Mouse (Mus musculus): ENCODE data around the gene Nepro. TPM values are rescaled to one million over a fixed set of nuclear protein-coding genes. Genes with fewer than 3 reads are reported as not detected.

The Nepro gene
- total RNA-seq, 2 experiments from 2014 or later, result 11.3 to 13.5 TPM

- no peak for DNase-seq (ENCODE audit: low spot score in 2 of 2)
These were observed 21.8 kb upstream of the Nepro start for GRCm38 (mm10) chr16:44702272-44702671.

- DNase-seq (ENCODE audit: low spot score in 2 of 2), result no peak
These were observed 20.6 kb upstream of the Nepro start for GRCm38 (mm10) chr16:44703458-44703857.

- DNase-seq (ENCODE audit: low spot score in 2 of 2), result no peak
These were observed 7.6 kb upstream of the Nepro start for GRCm38 (mm10) chr16:44716305-44717140.

GRCm38 (mm10) chr16:44717141-44717634 is 6.9 kb upstream of the Nepro start:
- no peak for DNase-seq (ENCODE audit: low spot score in 2 of 2)

- DNase-seq (ENCODE audit: low spot score in 2 of 2), result no peak
These were observed 6.3 kb upstream of the Nepro start for GRCm38 (mm10) chr16:44717838-44718237.

GRCm38 (mm10) chr16:44719349-44719748 is 4.8 kb upstream of the Nepro start:
- DNase-seq (ENCODE audit: low spot score in 2 of 2), result no peak

- no peak for DNase-seq (ENCODE audit: low spot score in 2 of 2)
These were observed 3.6 kb upstream of the Nepro start for GRCm38 (mm10) chr16:44720518-44720917.

- no peak for DNase-seq (ENCODE audit: low spot score in 2 of 2)
These were observed 1.4 kb upstream of the Nepro start for GRCm38 (mm10) chr16:44722666-44723065.

- DNase-seq (ENCODE audit: low spot score in 2 of 2), result no peak
These were observed 746 bp downstream of the Nepro start for GRCm38 (mm10) chr16:44724847-44725246.

- no peak for DNase-seq (ENCODE audit: low spot score in 2 of 2)
These were observed 1.5 kb downstream of the Nepro start for GRCm38 (mm10) chr16:44725286-44726223.

- DNase-seq (ENCODE audit: low spot score in 2 of 2), result no peak
These were observed 3.4 kb downstream of the Nepro start for GRCm38 (mm10) chr16:44727525-44727924.

GRCm38 (mm10) chr16:44734059-44734458 is 10.0 kb downstream of the Nepro start:
- no peak for DNase-seq (ENCODE audit: low spot score in 2 of 2)

- DNase-seq (ENCODE audit: low spot score in 2 of 2), result no peak
These were observed 11.6 kb downstream of the Nepro start for GRCm38 (mm10) chr16:44735676-44736075.

- DNase-seq (ENCODE audit: low spot score in 2 of 2), result no peak
These were observed 12.0 kb downstream of the Nepro start for GRCm38 (mm10) chr16:44736118-44736517.

- DNase-seq (ENCODE audit: low spot score in 2 of 2), result no peak
These were observed 18.7 kb downstream of the Nepro start for GRCm38 (mm10) chr16:44742753-44743152.

- no peak for DNase-seq (ENCODE audit: low spot score in 2 of 2)
These were observed 21.4 kb downstream of the Nepro start for GRCm38 (mm10) chr16:44745471-44745865.

GRCm38 (mm10) chr16:44745866-44746562 is 21.9 kb downstream of the Nepro start, which contains the start of gene Gtpbp8:
TSS of gene Gtpbp8 (minus strand) at chr16:44746363.
- peak; percentile 57 to 61 for DNase-seq (ENCODE audit: low spot score in 2 of 2)

- DNase-seq (ENCODE audit: low spot score in 2 of 2), result no peak
These were observed 23.9 kb downstream of the Nepro start for GRCm38 (mm10) chr16:44748007-44748406.

GRCm38 (mm10) chr16:44757700-44758099 is 33.6 kb downstream of the Nepro start:
- DNase-seq (ENCODE audit: low spot score in 2 of 2), result no peak

GRCm38 (mm10) chr16:44761811-44762210 is 37.7 kb downstream of the Nepro start:
- no peak for DNase-seq (ENCODE audit: low spot score in 2 of 2)
